Mouse (Mus musculus) cerebellum, adult 2 months (tissue): ENCODE data around the gene Ube2m.

Source experiments
- CTCF ChIP-seq: fragments of 200-500 bp; IDR thresholded peaks from 2 replicates; pipeline ENCODE4 v1.5.1; 2011; ENCODE audit warnings: low read depth, mild to moderate bottlenecking, control low read depth, low read length, moderate library complexity, borderline replicate concordance; ENCODE audit not compliant: insufficient read depth
- POLR2A ChIP-seq: fragments of 200-500 bp; IDR thresholded peaks from 2 replicates; pipeline ENCODE4 v1.6.1; 2011; ENCODE audit warnings: low read length, control low read depth, borderline replicate concordance; ENCODE audit not compliant: insufficient read depth

DNA sequence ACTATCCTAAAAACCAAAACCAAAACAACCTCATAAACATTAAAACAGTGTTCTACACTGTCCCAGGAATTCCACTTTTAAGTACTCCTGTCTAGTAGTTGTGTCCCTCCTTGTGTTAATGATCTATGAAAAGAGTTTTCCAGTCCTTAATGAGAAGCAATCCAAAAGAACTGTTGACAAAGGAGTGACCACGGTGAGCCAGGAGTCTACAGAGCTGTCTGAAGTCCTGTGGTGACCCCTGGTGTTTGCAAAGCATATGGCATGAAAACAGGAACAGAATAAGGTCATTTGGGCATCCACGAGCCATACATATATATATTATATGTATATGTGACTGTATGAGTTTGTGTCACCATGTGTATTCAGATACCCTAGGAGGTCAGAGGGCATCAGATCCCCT lies 8.0 kb upstream of the Ube2m start:
- TF ChIP-seq CTCF (peak; percentile 69), POLR2A (no peak)
